Mouse (Mus musculus): Measurements from ENCODE around the gene Numa1. TPM values are rescaled to one million over a fixed set of nuclear protein-coding genes. Genes with fewer than 3 reads are reported as not detected.
"Not testable (repeated sequence)": the region's sequence is repeated elsewhere in the genome, so short reads cannot be mapped to it uniquely, and the experiment has no call there.

Numa1 gene
- polyA plus RNA-seq, 1 experiment from 2014 or later = 67.8 TPM

DNA sequence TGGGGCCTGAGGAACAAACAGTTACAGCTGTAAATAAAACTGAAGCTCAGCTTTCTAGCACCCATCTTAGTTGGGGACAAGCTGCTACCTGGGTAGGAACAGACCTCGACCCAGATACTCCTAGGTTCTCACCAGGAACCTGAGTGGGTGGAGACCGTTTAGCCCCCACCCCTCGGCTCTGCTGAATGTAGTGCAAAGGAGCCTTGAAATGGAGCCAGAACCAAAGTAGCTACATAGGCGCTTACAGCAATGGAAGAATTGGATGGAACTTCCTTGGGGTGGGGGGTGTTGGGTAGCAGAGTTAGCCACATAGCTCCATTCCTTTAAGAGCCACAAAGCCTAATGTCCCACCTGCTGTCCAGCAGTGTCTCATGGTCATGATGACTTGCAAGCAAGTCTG is 83.0 kb downstream of the Numa1 start:
- peaks cover 92% of the 10 kb centered on the region for H3K36me3 ChIP-seq
- H3K27me3 ChIP-seq (replicated peaks) = no peaks in the 10 kb centered on the region

GRCm38 (mm10) chr7:102017452-102017851 is 83.5 kb downstream of the Numa1 start:
- H3K36me3 ChIP-seq = peaks cover 92% of the 10 kb centered on the region
- peaks cover 14% of the 10 kb centered on the region for H3K4me1 ChIP-seq (replicated peaks)
- H3K4me2 ChIP-seq = no peak overlapping the region
- H3K27me3 ChIP-seq (replicated peaks) = no peaks in the 10 kb centered on the region
- no peaks in the 10 kb centered on the region for H3K9me3 ChIP-seq (replicated peaks)
- no peak overlapping the region for H3K9ac ChIP-seq
- ATAC-seq (ENCODE audit: insufficient number of reproducible peaks, low FRiP score) = no peak
- WGBS = 77% methylated on average over 5 of the region's 5 CpGs
- H3K4me3 ChIP-seq = no peak overlapping the region
- H3K27ac ChIP-seq (ENCODE audit: poor library complexity, severe bottlenecking) = peak overlapping the region; percentile 26; the same call in 1 of the 2 replicates

More for the DNA sequence above, 83.0 kb downstream of the Numa1 start:
- H3K27ac ChIP-seq (ENCODE audit: poor library complexity, severe bottlenecking) = no peak overlapping the region
- H3K4me3 ChIP-seq = no peak overlapping the region
- 82% methylated on average over 4 of the region's 4 CpGs for WGBS
- no peaks in the 10 kb centered on the region for H3K9me3 ChIP-seq (replicated peaks)
- ATAC-seq (ENCODE audit: insufficient number of reproducible peaks, low FRiP score) = no peak
- no peak overlapping the region for H3K9ac ChIP-seq
- H3K4me2 ChIP-seq = no peak overlapping the region
- peaks cover 14% of the 10 kb centered on the region for H3K4me1 ChIP-seq (replicated peaks)

- Histone ChIP-seq H3K9ac (no peak overlapping the region), H3K9me3 (replicated peaks) (no peaks in the 10 kb centered on the region), H3K36me3 (peaks cover 92% of the 10 kb centered on the region), H3K4me2 (no peak overlapping the region), H3K4me3 (no peak overlapping the region), H3K4me1 (replicated peaks) (peaks cover 8% of the 10 kb centered on the region), H3K27me3 (replicated peaks) (no peaks in the 10 kb centered on the region), H3K27ac (ENCODE audit: poor library complexity, severe bottlenecking) (peak overlapping the region; percentile 26; the same call in 1 of the 2 replicates)
- ATAC-seq (ENCODE audit: insufficient number of reproducible peaks, low FRiP score) = no peak
- WGBS = 72% methylated on average over 7 of the region's 7 CpGs
These were observed 84.1 kb downstream of the Numa1 start for GRCm38 (mm10) chr7:102018034-102018433.

DNA sequence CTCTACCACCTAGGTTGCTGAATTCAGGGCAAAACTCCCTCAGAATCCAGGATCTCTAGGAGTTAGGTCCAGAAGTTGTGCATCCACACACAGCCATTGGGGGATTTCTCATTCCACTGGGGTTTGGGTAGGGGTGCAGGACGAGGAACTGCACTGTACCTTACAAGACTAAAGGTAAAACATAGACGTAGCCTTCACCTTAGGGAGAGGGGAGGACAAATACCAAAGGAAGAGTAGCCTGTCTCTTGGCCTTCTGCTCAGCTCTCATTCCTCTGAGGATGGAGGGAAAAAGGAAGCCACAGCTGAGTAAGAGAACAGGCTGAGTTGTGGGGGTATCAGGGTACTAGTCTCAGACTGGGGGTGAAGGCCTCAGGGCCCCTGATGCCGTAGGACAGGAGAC is 84.7 kb downstream of the Numa1 start, which contains the start of gene Il18bp:
Il18bp (minus strand) TSS at position 101 of the 400 bp plus-strand sequence.
- Histone ChIP-seq H3K4me3 (no peak within 1 kb of the TSS), H3K36me3 (peaks cover 92% of the 10 kb centered on the region), H3K27ac (ENCODE audit: poor library complexity, severe bottlenecking) (peak within 1 kb of the TSS; percentile 26; the same call in 1 of the 2 replicates), H3K4me1 (replicated peaks) (peaks cover 7% of the 10 kb centered on the region), H3K4me2 (no peak within 1 kb of the TSS), H3K27me3 (replicated peaks) (no peaks in the 10 kb centered on the region), H3K9ac (no peak within 1 kb of the TSS), H3K9me3 (replicated peaks) (no peaks in the 10 kb centered on the region)
- no peak for ATAC-seq (ENCODE audit: insufficient number of reproducible peaks, low FRiP score)
- WGBS = 88% methylated on average over 3 of the region's 3 CpGs

- H3K4me1 ChIP-seq (replicated peaks) = peaks cover 7% of the 10 kb centered on the region
- H3K4me2 ChIP-seq = no peak overlapping the region
- H3K9me3 ChIP-seq (replicated peaks) = no peaks in the 10 kb centered on the region
- H3K36me3 ChIP-seq = peaks cover 92% of the 10 kb centered on the region
- no peaks in the 10 kb centered on the region for H3K27me3 ChIP-seq (replicated peaks)
- H3K27ac ChIP-seq (ENCODE audit: poor library complexity, severe bottlenecking) = no peak overlapping the region
- H3K9ac ChIP-seq = no peak overlapping the region
- ATAC-seq (ENCODE audit: insufficient number of reproducible peaks, low FRiP score) = no peak
- H3K4me3 ChIP-seq = no peak overlapping the region
- 54% methylated on average over 3 of the region's 3 CpGs for WGBS
These were observed 85.5 kb downstream of the Numa1 start for GRCm38 (mm10) chr7:102019362-102019761.

GRCm38 (mm10) chr7:102020934-102021333 is 87.0 kb downstream of the Numa1 start:
- H3K36me3 ChIP-seq = peaks cover 85% of the 10 kb centered on the region
- not testable (repeated sequence) for H3K4me1 ChIP-seq (replicated peaks); H3K9me3 ChIP-seq (replicated peaks); H3K27ac ChIP-seq (ENCODE audit: poor library complexity, severe bottlenecking); ATAC-seq (ENCODE audit: insufficient number of reproducible peaks, low FRiP score); H3K27me3 ChIP-seq (replicated peaks); H3K4me3 ChIP-seq; H3K9ac ChIP-seq; H3K4me2 ChIP-seq
- 91% methylated on average over 2 of the region's 2 CpGs for WGBS

- no peak overlapping the region for H3K4me2 ChIP-seq
- no peak for ATAC-seq (ENCODE audit: insufficient number of reproducible peaks, low FRiP score)
- H3K9me3 ChIP-seq (replicated peaks) = no peaks in the 10 kb centered on the region
- H3K4me1 ChIP-seq (replicated peaks) = no peaks in the 10 kb centered on the region
- no peak overlapping the region for H3K4me3 ChIP-seq
- H3K27me3 ChIP-seq (replicated peaks) = no peaks in the 10 kb centered on the region
- no peak overlapping the region for H3K27ac ChIP-seq (ENCODE audit: poor library complexity, severe bottlenecking)
- H3K9ac ChIP-seq = no peak overlapping the region
- 92% methylated on average over 9 of the region's 9 CpGs for WGBS
- peaks cover 81% of the 10 kb centered on the region for H3K36me3 ChIP-seq
These were observed 89.9 kb downstream of the Numa1 start for GRCm38 (mm10) chr7:102023821-102024220.

DNA sequence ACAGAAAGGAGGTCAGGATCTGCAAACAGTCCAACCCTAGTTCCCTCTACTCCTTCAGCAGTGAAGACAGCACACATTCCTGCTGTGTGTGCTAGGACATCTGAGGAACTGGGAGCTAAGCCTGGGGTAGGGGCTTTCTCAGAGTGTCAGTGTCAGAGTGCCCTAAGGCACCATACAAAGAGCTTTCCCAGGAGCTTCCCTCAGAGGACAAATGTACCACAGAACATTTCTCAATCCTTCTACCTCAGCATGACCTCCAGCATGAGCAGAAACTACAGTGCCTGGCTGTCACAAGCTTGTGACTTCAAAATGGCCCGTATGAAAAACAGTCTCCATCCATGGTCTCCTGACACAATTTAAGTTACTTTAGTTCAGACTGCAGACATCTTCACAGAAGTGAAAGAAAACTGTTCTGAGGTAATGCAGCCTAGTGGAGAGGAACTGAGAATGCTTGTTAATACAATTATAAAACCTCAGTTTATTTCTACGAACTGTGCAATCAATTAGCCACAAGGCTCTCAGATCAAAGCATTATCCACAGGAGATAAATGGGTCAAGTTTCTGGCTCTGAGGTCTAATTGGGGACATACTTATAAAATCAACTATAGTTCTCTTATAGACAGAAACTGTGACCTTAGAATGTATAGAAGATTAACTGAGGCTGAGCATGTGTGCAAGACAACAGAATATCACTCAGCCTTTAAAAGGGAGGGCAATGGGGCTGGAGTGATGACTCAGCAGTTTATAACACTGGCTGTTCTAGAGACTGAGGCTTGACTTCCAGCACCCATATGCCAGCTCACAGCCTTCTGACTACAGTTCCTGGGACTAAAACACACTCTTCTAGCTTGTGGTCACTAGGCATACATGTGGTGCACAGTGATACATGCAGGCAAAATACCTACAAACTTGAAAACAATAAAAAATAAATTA is 91.5 kb downstream of the Numa1 start:
- H3K4me3 ChIP-seq = no peak overlapping the region
- ATAC-seq (ENCODE audit: insufficient number of reproducible peaks, low FRiP score) = no peak
- H3K9me3 ChIP-seq (replicated peaks) = no peaks in the 10 kb centered on the region
- H3K4me2 ChIP-seq = no peak overlapping the region
- H3K36me3 ChIP-seq = peaks cover 77% of the 10 kb centered on the region
- H3K4me1 ChIP-seq (replicated peaks) = no peaks in the 10 kb centered on the region
- H3K27me3 ChIP-seq (replicated peaks) = no peaks in the 10 kb centered on the region
- WGBS = 94% methylated on average over 2 of the region's 2 CpGs
- H3K27ac ChIP-seq (ENCODE audit: poor library complexity, severe bottlenecking) = no peak overlapping the region
- H3K9ac ChIP-seq = no peak overlapping the region

- 89% methylated on average over 1 of the region's 1 CpGs for WGBS
- no peak for ATAC-seq (ENCODE audit: insufficient number of reproducible peaks, low FRiP score)
- H3K4me3 ChIP-seq = no peak overlapping the region
- no peak overlapping the region for H3K4me2 ChIP-seq
- H3K9ac ChIP-seq = no peak overlapping the region
- no peaks in the 10 kb centered on the region for H3K9me3 ChIP-seq (replicated peaks)
- no peaks in the 10 kb centered on the region for H3K4me1 ChIP-seq (replicated peaks)
- H3K36me3 ChIP-seq = peaks cover 90% of the 10 kb centered on the region
- H3K27ac ChIP-seq (ENCODE audit: poor library complexity, severe bottlenecking) = no peak overlapping the region
- H3K27me3 ChIP-seq (replicated peaks) = no peaks in the 10 kb centered on the region
These were observed 101.0 kb downstream of the Numa1 start for GRCm38 (mm10) chr7:102034904-102035303.

- H3K27ac ChIP-seq (ENCODE audit: poor library complexity, severe bottlenecking) = no peak overlapping the region
- H3K9me3 ChIP-seq (replicated peaks) = no peaks in the 10 kb centered on the region
- H3K9ac ChIP-seq = no peak overlapping the region
- no peaks in the 10 kb centered on the region for H3K4me1 ChIP-seq (replicated peaks)
- no peaks in the 10 kb centered on the region for H3K27me3 ChIP-seq (replicated peaks)
- ATAC-seq (ENCODE audit: insufficient number of reproducible peaks, low FRiP score) = no peak
- H3K4me3 ChIP-seq = no peak overlapping the region
- no peak overlapping the region for H3K4me2 ChIP-seq
- 78% methylated on average over 2 of the region's 2 CpGs for WGBS
- H3K36me3 ChIP-seq = peaks cover 93% of the 10 kb centered on the region
These were observed 101.6 kb downstream of the Numa1 start for GRCm38 (mm10) chr7:102035534-102035933.

DNA sequence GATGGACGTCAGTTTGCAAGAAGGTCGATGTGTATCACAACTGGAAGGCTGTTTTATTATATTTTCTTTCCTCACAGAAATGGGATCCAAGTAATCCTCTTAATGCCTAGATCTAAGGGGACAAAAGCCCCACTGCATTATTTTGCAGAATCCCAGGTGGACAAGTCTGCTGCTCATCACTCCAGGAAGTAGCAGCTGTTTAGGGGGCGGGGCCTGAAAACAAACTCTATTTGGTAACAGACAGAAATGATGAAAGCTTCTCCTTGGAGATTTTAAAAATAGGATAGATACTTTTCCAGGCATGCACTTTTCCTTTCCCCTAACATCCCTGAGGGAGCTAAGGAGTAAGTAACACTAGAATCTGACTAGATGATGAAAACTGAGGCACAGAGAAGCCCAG is 103.4 kb downstream of the Numa1 start:
- H3K4me3 ChIP-seq = no peak overlapping the region
- peaks cover 88% of the 10 kb centered on the region for H3K36me3 ChIP-seq
- no peaks in the 10 kb centered on the region for H3K27me3 ChIP-seq (replicated peaks)
- no peak for ATAC-seq (ENCODE audit: insufficient number of reproducible peaks, low FRiP score)
- no peaks in the 10 kb centered on the region for H3K4me1 ChIP-seq (replicated peaks)
- WGBS = 90% methylated on average over 3 of the region's 3 CpGs
- no peak overlapping the region for H3K9ac ChIP-seq
- H3K4me2 ChIP-seq = no peak overlapping the region
- no peak overlapping the region for H3K27ac ChIP-seq (ENCODE audit: poor library complexity, severe bottlenecking)
- no peaks in the 10 kb centered on the region for H3K9me3 ChIP-seq (replicated peaks)
